Mouse (Mus musculus) forebrain, embryonic 12.5 days (tissue): ENCODE results near the gene Egfem1. TPM values are rescaled to one million over a fixed set of nuclear protein-coding genes. Genes with fewer than 3 reads are reported as not detected.

Experiments
- ATAC-seq: fragments of 200-750 bp; cut with Nextera tagmentation; 2 replicates; pipeline ENCODE4 v1.8.0; 2017; ENCODE audit warnings: moderate TSS enrichment; ENCODE audit not compliant: low FRiP score
- H3K27ac ChIP-seq: fragments of 300-500 bp; sonication (generic); 2 replicates; pipeline ENCODE4 v1.5.1; 2016; ENCODE audit warnings: mild to moderate bottlenecking
- H3K27me3 ChIP-seq: fragments of 300-500 bp; sonication (generic); 2 replicates; pipeline ENCODE4 v1.6.1; 2016; ENCODE audit warnings: mild to moderate bottlenecking
- H3K36me3 ChIP-seq: fragments of 300-500 bp; sonication (generic); replicated peaks from 2 replicates; pipeline ENCODE4 v1.6.1; 2016; ENCODE audit warnings: mild to moderate bottlenecking
- H3K4me1 ChIP-seq: fragments of 300-500 bp; sonication (generic); 2 replicates; pipeline ENCODE4 v1.6.1; 2016
- H3K4me2 ChIP-seq: fragments of 300-500 bp; sonication (generic); 2 replicates; pipeline ENCODE4 v1.6.1; 2016; ENCODE audit warnings: mild to moderate bottlenecking, moderate library complexity
- H3K4me3 ChIP-seq: fragments of 300-500 bp; sonication (generic); replicated peaks from 2 replicates; pipeline ENCODE4 v1.5.1; 2016; ENCODE audit warnings: mild to moderate bottlenecking
- H3K9ac ChIP-seq: fragments of 300-500 bp; sonication (generic); 2 replicates; pipeline ENCODE4 v1.6.1; 2016; ENCODE audit warnings: mild to moderate bottlenecking
- H3K9me3 ChIP-seq: fragments of 300-500 bp; sonication (generic); 2 replicates; pipeline ENCODE4 v1.6.1; 2016
- WGBS: fragments of 180-500 bp; shearing (Covaris S2); methylation state at CpG from one replicate; pipeline ENCODE4 v1.1.7; 2016; 5-methylcytosine and 5-hydroxymethylcytosine counted together
- polyA plus RNA-seq: library from polyadenylated mRNA; unstranded; fragments of >200 nt; fragmentation: Nextera tagmentation; extraction: Ambion mirVana; gene quantifications from 2 replicates; pipeline ENCODE4 v1.2.1, GENCODE M21; 2016

Gene Egfem1
- polyA plus RNA-seq, 1 experiment from 2014 or later = 6.1 TPM

DNA sequence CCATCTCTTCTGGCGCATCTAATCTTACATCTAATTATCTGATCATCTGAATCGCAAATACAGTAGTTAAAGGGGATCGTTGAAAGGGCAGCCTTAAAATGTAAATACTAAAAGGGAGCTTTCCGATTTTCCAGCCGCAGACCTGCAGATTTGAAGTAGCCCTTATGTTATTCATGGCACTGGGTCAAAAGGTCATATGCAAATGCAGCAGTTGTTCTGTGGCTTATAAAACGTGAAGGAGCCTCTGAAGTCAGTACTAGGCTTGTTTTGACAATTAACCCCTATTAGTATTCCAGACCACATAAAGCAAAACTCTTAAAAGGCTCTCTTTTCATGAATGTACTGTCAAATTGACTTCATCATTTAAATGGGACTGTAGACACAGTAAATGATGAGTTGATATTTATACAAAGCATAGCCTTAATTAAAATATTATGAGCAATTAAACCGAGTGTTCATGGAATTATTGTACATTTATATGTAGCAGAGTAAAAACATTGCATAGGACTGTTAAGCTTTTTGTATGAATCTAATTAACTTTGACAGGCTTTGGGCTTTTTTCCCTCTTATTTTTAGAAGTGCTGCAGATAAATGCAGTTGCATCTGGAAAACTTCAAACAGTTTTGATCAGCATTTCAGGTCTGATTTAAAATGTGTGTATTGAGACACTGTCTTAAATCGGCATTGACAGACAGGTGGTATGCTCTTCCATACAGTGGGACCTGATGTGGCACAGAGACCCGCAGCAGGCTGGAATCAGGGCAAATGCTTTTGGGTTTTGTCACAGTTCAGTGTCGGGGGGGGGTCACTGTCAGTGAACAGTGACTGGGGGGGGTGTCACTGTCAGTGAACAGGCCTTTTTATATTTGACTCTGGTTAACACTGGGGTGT lies 54.5 kb downstream of the Egfem1 start:
- no peak overlapping the region for H3K4me3 ChIP-seq
- peaks cover 38% of the 10 kb centered on the region for H3K4me1 ChIP-seq
- peak overlapping the region; percentile 70; the same call in 1 of the 2 replicates for H3K27ac ChIP-seq
- H3K4me2 ChIP-seq = peak overlapping the region; percentile 39
- H3K9ac ChIP-seq = no peak overlapping the region
- no peaks in the 10 kb centered on the region for H3K36me3 ChIP-seq
- no peaks in the 10 kb centered on the region for H3K9me3 ChIP-seq
- H3K27me3 ChIP-seq = no peaks in the 10 kb centered on the region
- WGBS = 5% methylated on average over 10 of the region's 10 CpGs
- ATAC-seq = peak; percentile 86

DNA sequence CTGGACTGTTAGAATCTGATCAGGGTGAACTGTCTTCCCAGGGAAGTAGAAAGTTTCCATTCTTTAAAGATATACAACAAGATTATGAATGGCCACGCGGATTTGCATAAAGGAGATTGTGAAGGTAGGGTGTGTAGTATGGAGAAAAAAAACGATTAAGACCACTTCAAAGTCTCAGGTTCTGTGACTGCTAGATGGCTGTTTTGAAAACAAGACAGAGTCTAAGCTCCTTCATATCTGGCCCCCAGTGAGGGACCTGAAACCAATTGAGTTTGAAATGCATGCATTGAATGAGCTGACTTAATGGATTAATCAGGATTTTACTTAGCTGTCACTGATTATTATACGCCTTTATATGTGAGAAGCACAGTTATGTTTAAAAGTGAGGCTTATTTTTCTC lies 86.6 kb downstream of the Egfem1 start:
- no peaks in the 10 kb centered on the region for H3K36me3 ChIP-seq
- no peak overlapping the region for H3K4me3 ChIP-seq
- H3K4me2 ChIP-seq = no peak overlapping the region
- H3K9ac ChIP-seq = no peak overlapping the region
- 70% methylated on average over 4 of the region's 4 CpGs for WGBS
- no peaks in the 10 kb centered on the region for H3K9me3 ChIP-seq
- ATAC-seq = no peak
- peaks cover 42% of the 10 kb centered on the region for H3K4me1 ChIP-seq
- no peaks in the 10 kb centered on the region for H3K27me3 ChIP-seq
- no peak overlapping the region for H3K27ac ChIP-seq

DNA sequence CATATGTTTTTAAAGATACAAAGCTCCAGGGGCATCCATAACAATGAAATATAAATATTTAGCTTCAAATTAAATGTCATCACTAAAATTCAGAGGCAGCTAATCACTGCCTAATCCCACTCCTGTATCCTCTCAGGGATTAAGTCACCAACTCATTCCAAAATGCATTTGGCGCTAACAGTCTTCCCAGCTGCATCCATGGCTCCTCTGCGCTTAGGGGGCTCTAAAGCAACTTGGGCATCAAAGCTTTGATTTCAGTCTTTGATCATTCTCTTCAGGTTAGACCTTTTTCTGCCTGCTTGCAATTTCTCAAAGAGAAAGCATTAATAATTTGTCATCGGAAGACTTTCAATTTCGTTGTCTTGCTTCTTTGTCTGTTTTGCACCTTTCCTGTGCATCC lies 87.2 kb downstream of the Egfem1 start:
- no peak for ATAC-seq
- H3K4me1 ChIP-seq = peaks cover 42% of the 10 kb centered on the region

DNA sequence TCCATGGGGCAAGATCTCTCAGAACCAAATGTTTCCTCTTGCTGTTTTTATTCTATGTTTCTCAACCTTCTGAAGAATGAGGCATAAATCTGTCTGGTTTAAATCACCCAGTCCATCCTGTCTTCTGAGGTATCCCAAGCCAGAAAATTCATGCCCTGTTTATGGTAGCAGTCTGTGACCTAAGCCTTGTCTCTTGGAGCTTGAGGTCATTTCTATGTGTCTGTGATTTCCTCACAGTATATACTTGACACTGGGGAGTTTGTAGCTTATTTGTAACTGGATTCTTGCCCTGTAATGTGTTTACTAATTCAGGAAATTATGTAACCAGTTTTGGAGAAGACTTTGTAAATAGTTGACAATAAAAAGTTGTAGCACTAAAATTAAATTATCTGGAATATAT lies 95.2 kb downstream of the Egfem1 start:
- peaks cover 7% of the 10 kb centered on the region for H3K4me1 ChIP-seq
- no peak overlapping the region for H3K9ac ChIP-seq
- no peak overlapping the region for H3K27ac ChIP-seq
- H3K4me2 ChIP-seq = no peak overlapping the region
- H3K27me3 ChIP-seq = no peaks in the 10 kb centered on the region
- no peak overlapping the region for H3K4me3 ChIP-seq
- no peaks in the 10 kb centered on the region for H3K9me3 ChIP-seq
- ATAC-seq = no peak
- no peaks in the 10 kb centered on the region for H3K36me3 ChIP-seq

More for the DNA sequence above, 87.2 kb downstream of the Egfem1 start:
- WGBS = 49% methylated on average over 4 of the region's 4 CpGs
- H3K4me3 ChIP-seq = no peak overlapping the region
- no peaks in the 10 kb centered on the region for H3K9me3 ChIP-seq
- H3K27ac ChIP-seq = no peak overlapping the region
- no peaks in the 10 kb centered on the region for H3K27me3 ChIP-seq
- H3K36me3 ChIP-seq = no peaks in the 10 kb centered on the region
- H3K4me2 ChIP-seq = no peak overlapping the region
- H3K9ac ChIP-seq = no peak overlapping the region

DNA sequence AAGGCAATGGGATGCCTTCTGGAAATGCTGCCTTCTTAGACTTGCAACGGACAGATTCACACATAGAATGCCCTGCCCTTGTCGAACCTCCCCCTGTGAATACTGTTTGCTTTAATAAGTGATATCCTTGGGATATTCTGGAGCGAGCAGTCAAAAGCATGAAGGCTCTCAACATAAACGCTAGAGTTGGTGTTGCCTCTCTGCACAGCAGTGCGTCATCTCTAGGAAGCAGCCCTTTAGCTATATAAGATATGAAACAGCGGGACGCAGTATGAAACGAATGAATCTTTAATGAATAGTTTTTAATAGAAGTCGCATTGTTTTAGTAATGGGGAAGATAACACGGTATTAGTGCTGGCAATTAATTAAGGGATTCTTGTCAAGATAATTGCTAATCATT lies 101.2 kb downstream of the Egfem1 start:
- H3K36me3 ChIP-seq = no peaks in the 10 kb centered on the region
- no peak overlapping the region for H3K4me2 ChIP-seq
- no peak overlapping the region for H3K27ac ChIP-seq
- no peak overlapping the region for H3K9ac ChIP-seq
- 72% methylated on average over 10 of the region's 10 CpGs for WGBS
- H3K4me3 ChIP-seq = no peak overlapping the region
- H3K27me3 ChIP-seq = 0 out of 2 replicates have a peak, but pooled peaks cover 3% of the 10 kb centered on the region
- ATAC-seq = peak; percentile 34; the same call in 1 of the 2 replicates
- no peaks in the 10 kb centered on the region for H3K9me3 ChIP-seq
- peaks cover 28% of the 10 kb centered on the region for H3K4me1 ChIP-seq

DNA sequence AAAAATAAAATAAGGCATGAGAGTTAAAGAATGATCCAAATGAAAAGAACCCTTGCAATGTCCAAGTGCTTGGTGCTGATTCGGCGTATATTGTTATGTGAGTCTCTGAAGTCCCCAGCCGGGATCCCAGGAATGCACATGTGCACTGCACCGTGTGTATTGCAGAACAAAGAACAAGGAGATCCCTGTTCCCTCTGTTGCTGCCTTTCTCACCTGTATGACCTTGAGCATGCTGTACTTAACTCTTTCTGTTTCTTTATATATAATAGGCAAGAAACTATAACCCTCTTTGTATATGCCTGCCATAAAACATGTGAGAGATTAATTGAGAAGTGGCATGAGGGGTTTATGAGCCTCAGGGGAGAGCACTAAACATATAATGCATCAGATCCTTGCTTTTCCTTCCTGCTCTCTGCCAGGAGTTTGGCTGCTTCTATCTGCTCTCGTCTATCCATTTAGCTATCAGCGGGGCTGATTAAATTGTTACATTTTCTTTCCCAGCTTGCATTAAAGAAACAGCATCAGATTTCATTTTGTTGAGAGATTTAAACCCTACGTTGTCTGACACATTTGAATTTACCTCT lies 101.9 kb downstream of the Egfem1 start:
- H3K27me3 ChIP-seq = 0 out of 2 replicates have a peak, but pooled peaks cover 3% of the 10 kb centered on the region
- peaks cover 28% of the 10 kb centered on the region for H3K4me1 ChIP-seq
- no peak overlapping the region for H3K4me2 ChIP-seq
- 0 out of 2 replicates have a peak, but pooled peaks have one; percentile 51 for ATAC-seq
- H3K36me3 ChIP-seq = no peaks in the 10 kb centered on the region
- no peaks in the 10 kb centered on the region for H3K9me3 ChIP-seq
- H3K27ac ChIP-seq = no peak overlapping the region
- WGBS = 31% methylated on average over 7 of the region's 7 CpGs
- no peak overlapping the region for H3K9ac ChIP-seq
- H3K4me3 ChIP-seq = no peak overlapping the region

DNA sequence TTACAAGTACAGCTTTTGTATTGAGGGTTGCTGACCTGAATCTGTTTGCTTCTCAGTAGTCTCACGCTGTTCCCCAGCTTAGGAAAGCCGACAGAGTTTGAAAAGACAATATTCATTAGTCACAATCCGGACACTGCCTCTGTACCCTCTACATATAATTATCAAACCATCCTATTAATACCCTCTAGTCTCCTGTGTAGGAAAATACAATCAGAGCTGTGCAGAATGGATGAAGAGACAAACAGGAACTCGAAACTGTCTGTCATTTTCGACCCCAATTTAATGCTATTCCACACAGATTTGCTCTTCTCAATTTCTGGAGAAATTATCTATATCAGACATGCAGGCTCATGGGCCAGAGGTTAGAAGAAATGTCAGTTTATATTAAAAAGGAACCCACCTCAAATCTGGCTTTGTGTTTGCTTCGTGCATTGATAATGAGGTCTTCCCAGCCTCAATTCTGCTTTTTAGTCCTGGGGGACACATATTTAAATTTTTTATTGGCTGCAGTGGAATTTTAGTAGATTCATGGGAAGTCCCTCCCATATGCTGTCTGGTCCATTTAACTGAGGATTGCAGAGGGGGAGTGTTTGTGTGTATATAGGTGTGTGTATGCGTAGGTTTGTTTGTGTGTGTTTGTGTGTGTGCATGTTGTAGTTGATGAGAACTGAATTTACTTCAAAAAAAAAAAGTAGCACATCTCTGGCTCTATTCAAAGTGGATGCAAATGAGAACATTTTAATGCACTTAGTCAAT lies 102.8 kb downstream of the Egfem1 start:
- no peak overlapping the region for H3K27ac ChIP-seq
- 0 out of 2 replicates have a peak, but pooled peaks cover 3% of the 10 kb centered on the region for H3K27me3 ChIP-seq
- peaks cover 28% of the 10 kb centered on the region for H3K4me1 ChIP-seq
- no peak overlapping the region for H3K4me3 ChIP-seq
- WGBS = 49% methylated on average over 7 of the region's 7 CpGs
- H3K9ac ChIP-seq = no peak overlapping the region
- no peaks in the 10 kb centered on the region for H3K36me3 ChIP-seq
- no peak for ATAC-seq
- no peaks in the 10 kb centered on the region for H3K9me3 ChIP-seq
- H3K4me2 ChIP-seq = no peak overlapping the region

DNA sequence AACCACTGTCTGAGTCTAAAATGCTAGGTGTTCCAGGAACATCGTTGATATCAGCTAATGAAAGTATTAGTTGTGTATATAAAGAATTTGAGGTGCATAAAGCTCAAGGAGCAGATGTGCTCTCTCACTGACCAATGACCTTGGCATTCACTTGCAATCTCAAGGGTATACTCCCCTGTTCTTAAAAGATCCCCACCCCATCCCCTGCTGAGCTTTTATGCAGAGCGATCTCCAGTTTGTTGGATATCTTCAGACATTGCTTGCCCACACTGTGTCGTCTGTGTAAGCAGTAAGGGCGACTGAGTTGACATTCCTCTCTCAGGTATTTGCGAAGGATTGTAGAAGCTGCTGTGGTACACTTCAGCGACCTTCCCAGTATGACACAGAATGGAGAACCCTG lies 108.4 kb downstream of the Egfem1 start:
- Histone ChIP-seq H3K9me3 (no peaks in the 10 kb centered on the region), H3K36me3 (no peaks in the 10 kb centered on the region), H3K4me2 (no peak overlapping the region), H3K27ac (no peak overlapping the region), H3K9ac (no peak overlapping the region), H3K4me3 (no peak overlapping the region), H3K4me1 (no peaks in the 10 kb centered on the region), H3K27me3 (no peaks in the 10 kb centered on the region)
- ATAC-seq = no peak
- 75% methylated on average over 6 of the region's 6 CpGs for WGBS

DNA sequence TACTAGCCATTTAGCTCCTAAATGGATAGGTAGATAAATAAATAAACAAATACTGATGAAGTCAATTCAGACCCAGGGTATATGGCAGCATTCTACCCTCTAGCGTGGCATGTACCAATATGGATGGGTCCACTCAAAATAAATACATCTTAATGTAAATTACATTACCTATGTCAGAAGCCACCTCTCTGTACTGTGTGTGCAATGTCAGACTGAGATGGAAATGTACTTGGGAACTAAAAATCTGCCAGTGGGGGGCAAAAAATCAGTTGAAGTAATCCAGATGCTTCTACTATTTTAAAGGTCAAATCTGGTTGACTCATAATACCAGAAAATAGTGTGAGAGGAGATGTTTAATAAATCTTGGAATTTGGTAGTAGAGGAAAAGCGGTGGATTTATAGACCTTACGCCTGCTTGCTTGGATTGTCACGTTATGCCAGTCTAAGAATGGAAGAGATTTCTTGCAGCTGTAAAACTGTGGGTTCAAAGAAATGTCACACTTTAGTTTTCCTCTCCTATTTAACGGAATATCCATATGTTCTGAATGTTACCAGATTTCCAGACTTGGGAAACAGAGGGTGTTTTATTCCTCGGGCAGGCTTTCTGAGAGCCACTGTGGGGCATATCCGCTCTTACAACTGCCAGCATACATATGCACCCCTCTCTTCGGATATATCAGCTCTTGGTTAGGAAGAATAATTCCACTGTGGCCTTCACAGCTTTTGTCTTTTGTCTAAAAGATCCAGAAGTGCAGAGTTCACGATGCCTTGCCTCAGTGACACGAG lies 116.1 kb downstream of the Egfem1 start:
- 78% methylated on average over 10 of the region's 10 CpGs for WGBS

DNA sequence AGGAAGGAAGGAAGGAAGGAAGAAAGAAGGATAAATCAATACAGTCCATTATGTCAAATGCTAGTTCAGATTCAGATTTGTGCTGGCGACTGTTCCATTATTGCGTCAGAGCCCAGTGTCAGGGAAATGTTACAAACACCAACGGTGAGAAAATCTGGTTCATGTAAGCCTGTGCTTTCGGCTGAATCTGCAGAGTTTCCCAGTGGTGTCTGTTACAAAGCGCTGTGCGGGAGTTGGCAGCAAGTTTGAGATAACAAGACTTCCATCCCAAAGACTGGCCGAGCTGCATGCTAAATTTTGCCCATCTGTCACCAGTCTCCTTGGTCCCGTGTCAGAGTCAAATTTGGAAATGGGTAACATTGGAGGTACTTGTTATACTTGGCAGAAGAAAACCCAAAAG lies 118.8 kb downstream of the Egfem1 start:
- no peaks in the 10 kb centered on the region for H3K36me3 ChIP-seq
- WGBS = 90% methylated on average over 8 of the region's 8 CpGs

More for the DNA sequence above, 116.1 kb downstream of the Egfem1 start:
- H3K27me3 ChIP-seq = no peaks in the 10 kb centered on the region
- no peaks in the 10 kb centered on the region; the same call in 1 of the 2 replicates for H3K4me1 ChIP-seq
- no peak overlapping the region for H3K27ac ChIP-seq
- no peak overlapping the region for H3K4me3 ChIP-seq
- no peak for ATAC-seq
- no peaks in the 10 kb centered on the region for H3K36me3 ChIP-seq
- no peak overlapping the region for H3K4me2 ChIP-seq
- no peaks in the 10 kb centered on the region for H3K9me3 ChIP-seq
- no peak overlapping the region for H3K9ac ChIP-seq

DNA sequence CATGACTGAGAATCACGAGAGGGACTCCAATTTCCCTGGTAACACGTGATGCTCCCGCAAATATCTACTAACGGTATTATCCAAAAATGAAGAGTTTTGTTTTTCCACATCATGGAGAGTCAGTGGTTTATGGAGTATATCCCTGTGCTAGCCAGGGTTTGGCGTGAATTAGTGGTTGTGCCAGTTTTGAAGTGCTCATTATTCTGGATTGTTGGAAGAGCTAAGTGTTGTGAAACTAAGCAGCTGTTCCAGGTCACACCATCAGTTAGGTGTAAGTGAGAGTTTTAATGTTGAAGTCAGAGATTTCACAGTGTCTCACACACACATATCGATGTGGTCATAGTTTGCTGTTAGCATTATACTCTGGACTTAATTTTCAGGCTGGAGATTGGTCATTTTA lies 120.7 kb downstream of the Egfem1 start:
- H3K4me1 ChIP-seq = no peaks in the 10 kb centered on the region; the same call in 1 of the 2 replicates
- no peak overlapping the region for H3K4me3 ChIP-seq
- no peak for ATAC-seq
- no peak overlapping the region for H3K9ac ChIP-seq
- no peaks in the 10 kb centered on the region for H3K9me3 ChIP-seq
- H3K27ac ChIP-seq = no peak overlapping the region
- 85% methylated on average over 6 of the region's 6 CpGs for WGBS
- no peak overlapping the region for H3K4me2 ChIP-seq
- no peaks in the 10 kb centered on the region for H3K27me3 ChIP-seq
- no peaks in the 10 kb centered on the region for H3K36me3 ChIP-seq

More for the DNA sequence above, 118.8 kb downstream of the Egfem1 start:
- H3K27ac ChIP-seq = no peak overlapping the region
- H3K9me3 ChIP-seq = no peaks in the 10 kb centered on the region
- no peak overlapping the region for H3K4me2 ChIP-seq
- H3K9ac ChIP-seq = no peak overlapping the region
- no peaks in the 10 kb centered on the region for H3K27me3 ChIP-seq
- H3K4me3 ChIP-seq = no peak overlapping the region
- no peaks in the 10 kb centered on the region; the same call in 1 of the 2 replicates for H3K4me1 ChIP-seq
- no peak for ATAC-seq
